Mouse (Mus musculus): Measurements from ENCODE around the gene Tmem119. TPM values are rescaled to one million over a fixed set of nuclear protein-coding genes. Genes with fewer than 3 reads are reported as not detected.
"Not testable (repeated sequence)": the region's sequence is repeated elsewhere in the genome, so short reads cannot be mapped to it uniquely, and the experiment has no call there.

Tmem119 gene
- total RNA-seq, 2 experiments from 2014 or later, result 6.7 to 7.3 TPM

DNA sequence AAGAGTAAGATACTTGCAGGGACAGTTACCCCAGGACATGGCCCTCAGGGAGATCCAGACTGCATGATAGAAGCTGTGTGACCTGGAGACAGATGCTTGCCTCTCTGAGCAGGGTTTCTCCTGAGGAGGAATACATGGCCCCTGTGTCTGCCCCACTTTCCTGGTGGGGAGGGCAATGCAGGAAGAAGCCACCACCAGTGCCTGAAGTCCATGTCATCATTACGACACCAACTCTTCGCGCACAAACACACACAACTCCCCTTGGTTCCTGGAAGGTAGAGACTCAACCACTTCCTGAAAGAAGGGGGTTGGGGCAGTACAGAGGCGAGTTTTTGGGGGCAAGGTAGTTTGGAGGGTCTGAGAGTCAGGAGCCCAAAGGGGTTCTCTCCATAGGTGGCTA lies 23.9 kb upstream of the Tmem119 start:
- intact Hi-C loops (cut with DNase I), result no loop called here
- no peak for DNase-seq (ENCODE audit: low spot score)

DNA sequence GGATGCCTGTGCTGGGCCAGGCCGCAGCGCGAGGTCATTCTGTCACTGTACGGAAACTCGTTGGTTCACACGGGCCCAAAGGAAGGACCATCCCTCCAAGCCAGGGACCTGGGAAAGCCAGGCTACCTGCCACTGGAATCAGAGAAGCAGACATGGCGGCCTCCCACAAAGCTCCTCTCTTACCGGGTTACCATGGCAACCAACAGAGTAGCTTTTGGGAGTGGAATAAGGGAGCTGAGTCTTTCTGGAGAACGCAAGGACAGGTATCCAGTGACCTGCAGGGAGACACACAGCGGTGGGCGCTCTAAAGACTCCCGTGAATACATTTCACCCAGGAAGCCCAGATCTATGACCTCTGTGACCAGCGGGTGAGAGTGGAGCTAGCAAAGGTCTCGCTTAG lies 18.3 kb upstream of the Tmem119 start:
- intact Hi-C loops (cut with DNase I), result loop anchor here (10.0 kb wide), 1 partner anchor 344 kb away; no protein-coding TSS in a partner anchor

DNA sequence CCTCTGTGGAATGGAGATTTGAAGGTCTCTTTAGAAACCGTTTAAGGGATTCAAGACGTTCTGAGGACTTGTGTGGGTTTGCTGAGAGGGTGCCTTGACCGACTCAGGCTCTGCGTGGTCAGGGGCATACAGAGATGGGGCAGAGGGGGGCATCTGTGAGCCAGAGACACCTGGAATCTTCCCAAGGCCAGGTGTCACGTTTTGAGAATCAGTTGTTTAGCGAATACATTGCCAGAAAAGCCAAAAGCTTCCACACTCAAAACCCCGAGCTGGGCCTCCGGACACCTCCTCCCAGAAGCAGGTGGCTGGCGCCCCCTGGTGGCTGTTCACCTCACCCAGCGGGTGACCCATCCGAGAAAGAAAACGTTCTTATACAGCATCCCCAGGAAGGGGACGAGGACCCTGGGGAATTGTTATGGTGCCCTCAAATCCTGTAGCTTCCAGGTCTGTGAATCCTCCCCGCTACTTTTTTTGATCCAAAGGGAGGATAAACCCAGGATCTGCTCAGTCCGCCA lies 15.4 kb upstream of the Tmem119 start:
- no peak for DNase-seq (ENCODE audit: low spot score)
- intact Hi-C loops (cut with DNase I), result loop anchor here (1.0 to 10.0 kb wide), 3 partner anchors 42 to 449 kb away; no protein-coding TSS in a partner anchor

More for the DNA sequence above, 18.3 kb upstream of the Tmem119 start:
- DNase-seq (ENCODE audit: low spot score), result no peak

DNA sequence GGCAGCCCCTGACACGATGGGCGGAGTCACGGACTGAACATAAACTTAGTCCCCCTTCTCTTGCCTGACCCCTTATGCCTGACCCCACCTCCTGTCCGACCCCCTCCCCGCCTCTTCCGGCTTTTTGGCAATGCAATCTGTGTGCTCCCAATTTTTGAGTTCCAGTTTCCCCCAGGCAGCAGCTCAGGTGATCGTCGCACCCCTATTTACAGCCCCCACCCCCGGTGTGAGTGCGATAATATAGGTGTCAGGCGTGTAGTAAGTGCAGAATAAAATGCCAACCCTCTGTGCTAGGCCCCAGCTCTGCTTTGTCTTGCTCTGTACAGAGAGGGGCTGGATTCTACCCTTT lies 14.7 kb upstream of the Tmem119 start:
- intact Hi-C loops (cut with DNase I), result loop anchor here (1.0 to 10.0 kb wide), 3 partner anchors 42 to 448 kb away; no protein-coding TSS in a partner anchor
- no peak for DNase-seq (ENCODE audit: low spot score)

DNA sequence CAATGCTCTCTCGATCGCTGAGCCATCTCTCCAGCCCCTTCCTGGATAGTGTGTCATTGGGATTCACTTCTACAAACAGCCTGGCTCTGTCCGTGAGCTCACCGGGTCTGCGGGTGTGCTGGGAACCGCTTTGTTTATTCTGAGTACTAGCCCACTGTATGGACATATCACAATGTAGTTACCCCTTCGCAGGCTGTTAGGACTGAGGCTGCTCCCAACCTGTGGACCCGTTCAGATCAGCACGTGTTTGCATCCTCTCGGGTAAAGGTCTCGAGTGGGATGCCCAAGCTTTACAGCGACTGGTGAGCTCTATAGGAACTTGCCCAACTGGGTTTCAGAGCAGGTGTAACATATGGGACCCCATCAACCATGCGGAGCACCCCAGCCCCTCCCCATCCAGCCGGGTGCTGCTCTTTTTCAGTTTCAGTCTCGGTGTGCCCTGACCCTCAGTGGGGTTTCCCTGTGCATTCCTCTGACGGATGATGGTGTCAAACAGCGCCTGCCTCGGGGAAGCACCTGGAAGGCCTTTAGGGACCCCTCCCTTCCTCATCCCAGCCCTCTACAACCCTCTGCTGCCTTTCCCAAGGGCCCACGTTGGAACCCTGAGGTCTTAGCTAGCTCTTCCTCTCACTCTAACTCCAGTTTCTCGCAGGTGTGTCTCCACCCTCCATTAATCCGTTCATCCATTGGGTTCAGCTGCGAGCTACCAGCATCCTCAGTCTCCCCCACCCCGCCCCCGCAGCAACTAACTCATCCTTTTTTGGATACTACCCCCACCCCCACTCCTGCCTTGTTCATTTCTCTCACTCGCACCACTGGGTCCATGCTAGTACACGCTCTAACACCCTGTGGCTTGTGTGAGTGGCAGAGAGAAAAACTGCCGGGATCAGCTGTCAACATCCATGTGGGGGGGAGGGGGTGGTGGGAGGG lies 14.1 kb upstream of the Tmem119 start:
- DNase-seq (ENCODE audit: low spot score), result no peak
- intact Hi-C loops (cut with DNase I), result loop anchor here (1.0 to 10.0 kb wide), 3 partner anchors 41 to 448 kb away; no protein-coding TSS in a partner anchor

DNA sequence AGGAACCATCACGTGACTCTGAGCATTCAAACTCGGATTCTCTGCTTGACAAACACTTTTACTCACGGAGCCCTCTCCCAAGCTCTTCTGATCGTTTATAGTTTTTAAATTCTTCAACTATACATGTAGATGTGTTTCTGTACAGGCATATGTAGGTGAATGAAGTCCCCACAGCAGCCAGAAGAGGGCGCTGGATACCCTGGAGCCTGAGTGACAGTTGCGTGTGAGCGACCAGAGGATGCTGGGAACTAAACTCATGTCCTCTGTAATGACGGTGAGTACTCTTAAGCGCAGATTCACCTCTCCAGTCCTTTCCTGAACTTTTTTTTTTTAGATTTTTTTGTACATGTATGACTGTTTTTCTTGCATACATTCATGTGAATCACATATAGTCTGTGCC lies 13.3 kb upstream of the Tmem119 start:
- DNase-seq (ENCODE audit: low spot score), result no peak
- intact Hi-C loops (cut with DNase I), result loop anchor here (2.0 to 10.0 kb wide), 2 partner anchors 339 to 447 kb away; no protein-coding TSS in a partner anchor

DNA sequence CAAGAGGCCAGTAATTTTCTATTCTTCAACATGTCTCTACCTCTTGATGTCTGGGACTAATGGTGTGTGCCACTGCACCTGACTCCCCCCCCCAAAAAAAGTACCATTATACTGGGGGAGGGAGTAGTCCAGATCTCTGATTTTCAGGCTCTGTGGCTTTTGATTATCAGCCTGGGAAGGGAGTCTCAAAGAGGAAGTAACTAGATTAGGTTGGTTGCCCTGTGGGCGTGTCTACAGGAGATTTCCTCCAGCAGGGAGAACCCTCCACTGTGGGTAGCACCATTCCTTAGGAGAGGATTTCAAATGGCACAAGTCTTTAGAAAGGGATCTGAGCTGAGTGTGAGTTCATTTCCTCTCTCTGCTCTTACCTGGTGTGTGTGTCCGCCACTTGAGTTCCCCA lies 12.3 kb upstream of the Tmem119 start:
- intact Hi-C loops (cut with DNase I), result loop anchor here (10.0 kb wide), 1 partner anchor 338 kb away; no protein-coding TSS in a partner anchor
- no peak for DNase-seq (ENCODE audit: low spot score)

DNA sequence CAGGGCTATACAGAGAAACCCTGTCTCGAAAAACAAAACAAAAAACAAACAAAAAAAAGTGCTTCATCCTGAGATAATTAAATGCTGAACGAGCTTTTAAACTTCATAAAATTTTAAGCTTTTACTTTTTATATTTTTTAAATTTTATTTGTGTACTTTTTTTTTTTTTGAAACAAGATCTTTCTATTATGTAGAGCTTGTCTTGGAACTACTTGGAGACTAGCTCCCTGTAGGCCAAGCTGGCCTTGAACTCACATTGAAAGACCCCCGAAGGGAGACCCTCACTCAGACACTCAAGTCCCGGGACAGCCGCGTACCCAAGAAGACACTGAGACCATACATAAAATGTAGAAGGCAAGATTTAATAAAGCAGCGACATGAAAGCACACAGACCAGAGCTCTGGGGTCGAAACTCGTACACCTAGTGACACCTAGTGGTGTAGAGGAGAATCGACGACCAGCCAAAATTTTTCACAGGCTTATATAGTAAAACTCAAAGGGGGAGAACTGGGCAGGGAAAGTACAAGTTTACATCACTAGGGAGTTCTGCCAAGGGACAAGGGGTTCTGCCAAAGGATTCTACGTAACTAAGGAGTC lies 11.6 kb upstream of the Tmem119 start:
- intact Hi-C loops (cut with DNase I), result loop anchor here (10.0 kb wide), 1 partner anchor 337 kb away; no protein-coding TSS in a partner anchor
- not testable (repeated sequence) for DNase-seq (ENCODE audit: low spot score)

DNA sequence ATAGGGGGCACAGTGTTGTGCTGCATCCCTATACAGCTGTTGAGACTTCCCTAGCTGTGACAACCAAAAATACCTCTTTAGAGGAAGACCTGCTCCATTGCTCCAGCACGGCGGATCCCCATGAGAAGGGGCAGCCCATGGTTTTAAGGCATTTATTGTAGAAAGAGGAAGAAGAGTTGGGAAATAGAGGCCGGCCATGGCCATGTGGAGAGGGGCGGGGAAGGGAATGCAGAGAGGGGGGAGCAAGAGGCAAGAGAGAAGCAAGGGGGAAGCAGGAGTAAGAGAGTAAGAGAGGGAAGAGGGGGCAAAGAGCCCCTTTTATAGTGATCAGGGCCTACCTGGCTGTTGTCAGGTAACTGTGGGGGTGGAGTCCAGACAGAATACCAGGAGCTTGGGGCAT lies 9.8 kb upstream of the Tmem119 start:
- intact Hi-C loops (cut with DNase I), result loop anchor here (10.0 kb wide), 1 partner anchor 335 kb away; no protein-coding TSS in a partner anchor
- DNase-seq (ENCODE audit: low spot score), result no peak

DNA sequence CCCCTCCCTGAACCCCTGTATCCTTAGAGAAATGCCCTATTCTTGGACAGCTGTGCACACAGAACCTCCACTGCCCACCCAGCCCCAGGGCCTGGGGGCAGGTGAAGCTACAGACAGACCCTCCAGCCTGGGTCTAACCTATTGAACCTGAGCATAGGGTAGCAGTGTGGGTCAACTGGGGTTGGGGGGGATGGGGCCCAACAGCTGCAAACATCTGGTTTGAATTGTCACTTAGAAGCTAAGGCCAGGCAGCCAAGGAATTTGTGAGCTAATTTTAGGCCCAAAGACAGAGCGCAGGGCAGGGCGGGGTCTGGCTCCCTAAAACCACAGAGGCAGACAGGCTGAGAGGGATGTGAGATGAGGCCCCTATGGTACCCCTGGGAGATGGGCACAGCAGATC lies 7.9 kb upstream of the Tmem119 start:
- no peak for DNase-seq (ENCODE audit: low spot score)
- intact Hi-C loops (cut with DNase I), result no loop called here

DNA sequence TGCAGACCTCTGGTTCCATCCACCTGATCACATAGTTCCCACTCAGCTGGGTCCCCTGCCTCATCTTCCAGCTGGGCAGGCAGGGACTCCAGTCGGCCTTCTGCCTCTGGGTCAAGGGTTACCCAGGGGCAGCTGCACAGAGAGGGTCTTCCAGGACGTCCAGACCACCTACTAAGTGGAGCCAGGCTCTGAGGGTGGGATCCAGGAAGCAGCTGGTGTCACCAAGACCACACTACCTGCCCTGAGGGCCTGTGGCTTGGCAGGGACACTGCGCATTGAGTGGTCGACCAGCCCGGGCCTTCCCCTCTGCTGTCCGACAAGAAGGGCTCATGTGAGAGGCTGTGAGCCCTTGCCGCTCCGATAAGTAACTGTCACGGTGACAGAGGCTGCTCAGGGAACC lies 7.4 kb upstream of the Tmem119 start:
- DNase-seq (ENCODE audit: low spot score), result no peak
- intact Hi-C loops (cut with DNase I), result no loop called here

DNA sequence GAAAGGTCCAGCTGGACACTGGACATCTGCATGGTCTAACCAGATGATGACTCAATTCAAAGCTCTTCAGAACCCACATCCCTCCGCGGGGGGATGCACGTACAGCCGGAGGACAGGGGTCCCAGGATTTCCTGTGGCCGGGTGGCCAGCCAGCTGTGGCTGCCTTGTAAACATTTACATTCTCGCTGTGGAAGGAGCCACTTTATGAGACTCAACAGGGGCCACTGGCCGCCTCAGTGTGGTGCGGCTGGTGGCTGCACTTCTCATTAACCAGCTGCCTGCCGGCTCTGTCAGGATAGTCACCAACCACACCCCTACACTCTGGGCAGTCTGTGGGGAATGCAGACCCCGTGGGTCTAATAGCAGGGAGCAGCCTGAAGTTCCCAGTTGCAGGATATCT lies 6.1 kb upstream of the Tmem119 start:
- intact Hi-C loops (cut with DNase I), result no loop called here
- no peak for DNase-seq (ENCODE audit: low spot score)

DNA sequence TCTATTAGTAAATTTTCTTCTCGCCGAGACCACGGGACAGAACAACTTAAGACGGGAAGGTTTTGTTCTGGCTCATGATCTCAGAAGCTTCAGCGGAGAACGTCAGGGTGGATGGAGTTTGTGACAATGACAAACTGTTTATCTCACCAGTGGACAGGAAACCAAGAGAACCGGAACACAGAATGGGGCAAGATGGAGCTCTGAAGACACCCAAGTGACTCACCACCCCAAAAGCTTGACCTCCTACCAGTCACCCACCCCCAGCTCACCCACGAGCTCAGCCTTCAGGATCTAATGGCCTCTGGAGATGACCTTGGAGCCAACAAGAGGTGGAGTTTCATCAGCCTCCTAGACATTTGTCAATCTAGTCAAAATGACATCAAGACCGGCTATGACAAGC lies 5.0 kb upstream of the Tmem119 start:
- DNase-seq (ENCODE audit: low spot score), result no peak
- intact Hi-C loops (cut with DNase I), result no loop called here

DNA sequence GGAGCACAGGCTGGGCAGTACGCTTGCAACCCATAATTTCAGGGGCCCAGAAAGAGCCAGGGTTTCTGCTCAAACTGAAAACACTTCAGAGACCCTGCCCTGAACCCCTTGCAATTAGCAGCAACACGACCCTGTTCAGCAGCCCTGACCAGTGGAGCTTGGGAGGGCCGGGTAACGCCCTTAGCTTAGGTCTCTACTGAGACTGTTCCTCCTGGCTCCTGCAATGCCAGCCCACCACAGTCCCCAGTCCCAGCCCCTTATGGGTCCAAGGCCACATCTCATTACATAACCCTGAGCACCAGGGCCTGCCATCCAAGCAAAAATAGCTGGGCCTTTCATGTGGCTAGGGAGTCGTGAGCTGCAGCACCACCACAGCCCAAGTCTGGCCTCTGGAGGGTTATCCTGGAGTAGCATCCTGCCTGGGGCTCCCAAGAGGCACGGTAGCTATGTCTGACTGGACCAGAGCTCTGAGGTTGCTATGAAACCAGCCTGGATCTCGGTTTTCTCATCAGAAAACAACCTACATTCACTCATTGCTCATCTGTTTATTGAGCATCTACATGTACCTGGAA lies 4.2 kb upstream of the Tmem119 start:
- intact Hi-C loops (cut with DNase I), result no loop called here
- no peak for DNase-seq (ENCODE audit: low spot score)

DNA sequence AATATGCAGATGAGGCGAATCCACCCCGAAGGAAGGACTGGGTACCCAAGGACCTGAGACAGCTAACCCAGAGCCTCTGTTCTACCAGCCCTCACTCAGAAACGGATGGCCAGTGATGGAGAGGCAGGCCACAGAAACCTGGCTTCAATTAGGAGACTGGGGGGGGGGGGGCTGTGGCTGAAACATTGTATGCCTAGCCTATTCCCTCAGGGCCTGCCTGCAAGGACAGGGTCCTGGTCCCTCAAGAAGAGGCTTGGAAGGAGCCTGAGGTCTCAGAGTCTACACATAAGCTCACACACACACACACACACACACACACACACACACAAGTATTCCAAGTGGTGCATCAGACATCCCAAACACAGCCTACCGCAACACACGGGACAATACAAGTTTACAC lies 625 bp downstream of the Tmem119 start:
- DNase-seq (ENCODE audit: low spot score), result no peak
- intact Hi-C loops (cut with DNase I), result no loop called here

DNA sequence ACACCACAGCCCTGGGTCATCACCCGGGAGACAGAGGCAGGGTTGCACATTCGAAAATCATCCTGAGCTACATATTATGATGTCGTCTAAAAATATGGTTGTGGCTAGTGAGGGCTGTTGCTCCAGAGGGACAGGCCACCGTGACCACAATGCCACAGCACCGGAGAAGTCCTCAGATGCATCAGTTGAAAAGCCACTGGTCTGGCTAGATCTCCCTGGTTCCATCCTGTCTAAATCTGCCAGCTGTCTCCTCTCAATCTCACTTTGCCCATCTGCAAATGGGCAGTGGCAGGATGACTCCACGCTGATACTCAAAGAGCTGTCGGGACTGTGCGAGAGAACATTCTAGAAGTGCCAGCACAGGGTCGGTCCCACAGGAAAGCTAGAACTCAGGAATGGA lies 1.8 kb downstream of the Tmem119 start:
- no peak for DNase-seq (ENCODE audit: low spot score)
- intact Hi-C loops (cut with DNase I), result no loop called here

DNA sequence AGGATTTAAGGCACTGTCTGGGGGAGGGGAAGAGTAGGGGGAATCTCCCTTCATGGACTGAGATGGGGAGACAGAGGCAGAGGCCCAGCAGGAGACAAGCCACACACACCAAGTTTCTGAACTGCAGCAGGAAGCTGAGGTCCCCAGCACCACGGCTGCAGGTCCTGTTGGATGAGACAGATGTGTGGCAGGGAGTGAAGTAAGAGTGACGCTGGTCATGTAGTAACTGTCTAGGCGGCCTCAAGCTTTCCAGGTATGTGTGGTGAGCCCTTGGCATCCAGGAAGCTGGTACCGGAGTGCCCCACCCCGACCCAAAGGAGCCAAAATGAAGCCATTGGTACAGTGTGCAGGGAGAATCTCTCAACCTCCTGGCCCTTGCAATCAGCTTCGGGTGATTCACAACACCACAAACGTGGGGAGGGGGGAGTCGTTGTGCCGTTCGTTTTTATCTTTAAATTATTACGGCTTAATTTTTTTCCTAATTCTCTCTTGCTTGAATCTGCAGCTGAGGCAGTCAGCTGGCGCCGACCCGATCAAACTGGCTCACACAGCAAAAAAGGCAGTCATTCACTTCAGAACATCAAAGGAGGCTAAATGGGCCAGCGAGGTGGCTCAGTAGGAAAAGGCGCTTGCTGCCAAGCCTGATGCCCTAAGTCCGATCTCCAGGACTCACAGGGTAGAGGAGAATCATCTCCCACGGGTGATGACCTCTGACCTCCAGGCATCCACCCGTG lies 3.0 kb downstream of the Tmem119 start:
- intact Hi-C loops (cut with DNase I), result no loop called here
- no peak for DNase-seq (ENCODE audit: low spot score)

DNA sequence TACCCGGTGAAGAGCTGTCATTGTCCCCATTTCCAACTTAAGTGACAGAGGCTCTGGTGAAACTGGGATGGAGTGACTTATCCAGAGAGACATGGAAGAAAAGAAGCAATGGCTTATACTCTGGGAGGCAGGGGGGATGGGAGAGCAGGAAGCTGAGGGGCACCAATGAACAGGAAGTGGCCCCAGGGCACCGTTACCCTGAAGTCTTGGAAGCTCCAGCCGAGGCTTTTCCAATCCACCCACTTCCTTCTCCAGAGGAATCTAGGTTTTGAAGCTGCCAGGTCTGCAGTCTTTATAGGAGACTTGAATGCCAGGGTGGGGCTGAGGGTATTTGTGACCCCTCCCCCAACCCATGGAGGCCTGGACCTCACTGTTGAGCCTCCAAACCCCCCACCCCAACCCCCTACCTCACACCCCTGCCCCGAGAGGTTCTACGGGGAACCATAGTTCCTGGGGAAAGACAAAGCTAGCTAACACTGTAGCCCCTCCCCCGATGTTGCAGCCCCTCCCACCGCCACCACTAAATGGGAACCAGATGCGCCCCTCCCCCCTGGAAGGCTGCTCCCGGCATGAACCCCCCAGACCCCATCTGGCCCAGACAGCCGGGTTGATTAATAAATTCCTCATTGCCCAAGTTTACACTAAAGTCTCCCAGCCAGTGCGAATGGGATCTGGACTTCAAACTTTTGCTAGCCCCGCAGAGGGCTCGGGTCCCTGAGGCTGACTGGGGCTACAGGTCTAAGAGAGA lies 3.7 kb downstream of the Tmem119 start:
- no peak for DNase-seq (ENCODE audit: low spot score)
- intact Hi-C loops (cut with DNase I), result no loop called here

Measured in heart, postnatal 25 days (tissue).